Mouse (Mus musculus) erythroblast, embryonic 14.5 days (primary cell): ENCODE data around the gene Ppip5k2. TPM values are rescaled to one million over a fixed set of nuclear protein-coding genes. Genes with fewer than 3 reads are reported as not detected.

ENCODE experiments used
- H3K27me3 ChIP-seq: 2 replicates; pipeline ENCODE4 v1.6.1; 2012; ENCODE audit warnings: inconsistent platforms; ENCODE audit not compliant: control insufficient read depth
- H3K36me3 ChIP-seq: 2 replicates; pipeline ENCODE4 v1.6.1; 2012; ENCODE audit warnings: mild to moderate bottlenecking, inconsistent platforms; ENCODE audit not compliant: control insufficient read depth
- H3K4me1 ChIP-seq: 2 replicates; pipeline ENCODE4 v1.6.1; 2012; ENCODE audit warnings: inconsistent platforms; ENCODE audit not compliant: control insufficient read depth
- H3K4me3 ChIP-seq: replicated peaks from 2 replicates; pipeline ENCODE3; 2012; ENCODE audit warnings: moderate library complexity, mild to moderate bottlenecking, inconsistent platforms
- H3K9me3 ChIP-seq: 2 replicates; pipeline ENCODE4 v1.6.1; 2012; ENCODE audit warnings: low read length, inconsistent platforms, mixed read lengths; ENCODE audit not compliant: control insufficient read depth
- GATA1 ChIP-seq: IDR thresholded peaks from 2 replicates; pipeline ENCODE4 v1.6.1; 2012; ENCODE audit warnings: low read length, inconsistent platforms, mixed read lengths
- TAL1 ChIP-seq: IDR thresholded peaks from 3 replicates; pipeline ENCODE4 v1.6.1; 2012; ENCODE audit warnings: low read length, inconsistent platforms, mixed read lengths
- polyA plus RNA-seq: library from polyadenylated mRNA; stranded (reverse); fragments of >175 nt; gene quantifications from 2 replicates; pipeline ENCODE4 v1.2.3, GENCODE M21; 2012

The Ppip5k2 gene
- polyA plus RNA-seq, 1 experiment = 0.04 TPM

- Histone ChIP-seq H3K27me3 (no peaks in the 10 kb centered on the region), H3K4me3 (no peak overlapping the region), H3K9me3 (no peaks in the 10 kb centered on the region), H3K4me1 (peaks cover 13% of the 10 kb centered on the region), H3K36me3 (peaks cover 36% of the 10 kb centered on the region)
- TF ChIP-seq GATA1 = no peak
- TF ChIP-seq TAL1 = no peak
Measured at GRCm38 (mm10) chr1:97743063-97743462, 27.1 kb downstream of the Ppip5k2 start.

GRCm38 (mm10) chr1:97729339-97729738 lies 40.9 kb downstream of the Ppip5k2 start:
- no peak for TF ChIP-seq GATA1
- no peak for TF ChIP-seq TAL1
- H3K36me3 ChIP-seq = peaks cover 24% of the 10 kb centered on the region
- no peaks in the 10 kb centered on the region for H3K4me1 ChIP-seq
- no peak overlapping the region for H3K4me3 ChIP-seq
- H3K9me3 ChIP-seq = no peaks in the 10 kb centered on the region
- no peaks in the 10 kb centered on the region for H3K27me3 ChIP-seq

- H3K27me3 ChIP-seq = no peaks in the 10 kb centered on the region
- H3K36me3 ChIP-seq = peaks cover 22% of the 10 kb centered on the region
- TF ChIP-seq TAL1 (no peak), GATA1 (no peak)
- H3K4me1 ChIP-seq = no peaks in the 10 kb centered on the region
- H3K4me3 ChIP-seq = no peak overlapping the region
- no peaks in the 10 kb centered on the region for H3K9me3 ChIP-seq
Measured at GRCm38 (mm10) chr1:97726730-97727129, 43.5 kb downstream of the Ppip5k2 start.

DNA sequence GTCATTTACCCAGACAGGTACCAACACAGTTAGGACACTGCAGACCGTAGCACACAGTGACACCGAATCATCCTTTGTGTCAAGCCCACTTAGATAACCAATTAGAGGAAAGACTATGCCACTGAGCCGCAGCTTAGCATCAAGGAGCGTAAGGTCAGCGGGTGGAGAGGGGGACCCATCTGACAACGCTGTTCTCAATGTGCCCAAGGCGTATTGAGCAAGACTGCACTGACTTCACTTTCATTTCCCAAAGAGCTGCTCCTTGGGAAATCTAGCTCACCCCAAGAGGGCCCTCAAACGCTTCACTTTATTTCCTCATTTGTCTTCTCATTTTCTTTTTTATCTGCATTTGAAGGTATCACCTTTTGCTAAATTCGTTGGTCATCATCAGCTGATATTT lies 51.8 kb downstream of the Ppip5k2 start:
- Histone ChIP-seq H3K9me3 (no peaks in the 10 kb centered on the region), H3K4me1 (no peaks in the 10 kb centered on the region), H3K36me3 (peaks cover 37% of the 10 kb centered on the region), H3K4me3 (no peak overlapping the region), H3K27me3 (no peaks in the 10 kb centered on the region)
- no peak for TF ChIP-seq GATA1
- no peak for TF ChIP-seq TAL1

- H3K36me3 ChIP-seq = peaks cover 39% of the 10 kb centered on the region
- TF ChIP-seq TAL1 (no peak), GATA1 (no peak)
Measured at GRCm38 (mm10) chr1:97714334-97714868, 55.8 kb downstream of the Ppip5k2 start.

DNA sequence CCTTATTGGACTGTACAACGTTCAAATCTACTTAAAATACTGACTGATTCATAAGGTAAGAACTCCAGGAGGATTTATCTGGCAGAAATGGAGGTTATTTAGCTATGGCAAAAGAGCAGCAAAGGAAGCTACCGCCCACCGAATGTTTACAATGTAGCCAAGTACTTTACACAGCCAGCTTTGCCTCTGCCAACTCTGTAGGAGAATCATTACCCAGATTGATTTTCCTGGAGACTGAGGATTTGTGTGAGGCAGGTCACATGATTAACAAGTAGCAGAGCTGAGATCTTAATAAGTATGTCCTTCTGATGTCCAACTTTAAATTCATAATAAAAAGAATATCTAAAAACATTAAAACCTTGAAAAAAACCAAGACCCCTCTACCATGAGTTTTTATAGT lies 59.7 kb downstream of the Ppip5k2 start:
- no peaks in the 10 kb centered on the region for H3K4me1 ChIP-seq
- no peak overlapping the region for H3K4me3 ChIP-seq
- no peaks in the 10 kb centered on the region for H3K27me3 ChIP-seq
- TF ChIP-seq GATA1 = no peak
- no peak for TF ChIP-seq TAL1
- H3K9me3 ChIP-seq = no peaks in the 10 kb centered on the region
- H3K36me3 ChIP-seq = peaks cover 40% of the 10 kb centered on the region

More at GRCm38 (mm10) chr1:97714334-97714868, 55.8 kb downstream of the Ppip5k2 start:
- no peak overlapping the region for H3K4me3 ChIP-seq
- no peaks in the 10 kb centered on the region for H3K4me1 ChIP-seq
- no peaks in the 10 kb centered on the region for H3K9me3 ChIP-seq
- no peaks in the 10 kb centered on the region for H3K27me3 ChIP-seq

DNA sequence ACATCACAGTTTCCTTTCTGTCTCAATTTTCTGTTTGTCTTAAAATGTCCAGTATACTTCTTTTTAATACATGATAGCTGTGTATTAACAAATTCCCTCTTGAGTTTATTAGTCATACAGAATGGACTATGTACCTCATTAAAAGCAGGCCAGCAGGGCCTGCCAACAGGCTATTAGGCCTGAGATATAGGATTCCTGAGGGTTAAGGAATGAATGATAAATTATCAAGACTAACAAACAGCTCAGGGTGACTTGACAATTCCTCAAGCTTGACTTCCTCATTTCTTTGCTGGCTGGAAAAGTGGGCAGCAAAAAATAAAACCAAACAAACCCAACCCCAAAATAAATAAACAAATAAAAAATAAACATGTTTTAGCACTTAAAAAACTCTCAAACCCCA lies 64.8 kb downstream of the Ppip5k2 start:
- Histone ChIP-seq H3K27me3 (no peaks in the 10 kb centered on the region), H3K4me1 (no peaks in the 10 kb centered on the region), H3K9me3 (no peaks in the 10 kb centered on the region), H3K4me3 (no peak overlapping the region), H3K36me3 (peaks cover 21% of the 10 kb centered on the region)
- TF ChIP-seq TAL1 = no peak
- no peak for TF ChIP-seq GATA1

GRCm38 (mm10) chr1:97704646-97705045 lies 65.6 kb downstream of the Ppip5k2 start:
- H3K4me3 ChIP-seq = no peak overlapping the region
- TF ChIP-seq TAL1 = no peak
- no peaks in the 10 kb centered on the region for H3K27me3 ChIP-seq
- no peaks in the 10 kb centered on the region for H3K4me1 ChIP-seq
- H3K36me3 ChIP-seq = peaks cover 18% of the 10 kb centered on the region
- H3K9me3 ChIP-seq = no peaks in the 10 kb centered on the region

DNA sequence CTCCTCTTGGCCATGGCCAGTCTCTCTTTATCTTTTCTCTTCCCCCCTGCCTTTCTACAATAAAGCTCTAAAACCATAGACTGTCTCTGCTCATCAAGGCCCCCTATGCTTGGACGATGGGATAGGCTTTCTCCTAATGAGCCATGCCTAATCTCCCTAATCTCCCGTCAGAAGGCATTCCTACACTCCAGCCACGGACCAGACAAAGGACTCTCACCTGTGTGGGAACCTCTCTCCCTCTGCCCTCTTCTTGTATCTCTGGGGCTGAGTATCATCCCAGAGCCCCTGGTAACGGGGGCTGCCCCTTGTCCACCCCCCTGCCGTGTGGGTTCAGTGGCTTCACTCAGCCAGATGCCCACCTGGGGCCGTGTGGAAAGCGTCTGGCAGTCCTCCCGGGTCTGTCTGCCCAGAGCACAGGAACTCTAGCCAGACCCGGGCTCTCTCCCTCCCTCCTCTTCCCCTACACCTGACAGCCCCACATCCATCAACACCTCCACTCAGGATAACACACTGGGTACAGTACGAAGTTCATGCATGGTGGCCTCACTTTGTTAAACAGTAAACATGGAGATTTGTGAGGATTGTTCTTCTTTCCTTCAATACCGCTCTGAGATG lies 71.1 kb downstream of the Ppip5k2 start:
- H3K9me3 ChIP-seq = no peaks in the 10 kb centered on the region
- H3K4me3 ChIP-seq = no peak overlapping the region
- TF ChIP-seq GATA1 = no peak
- no peak for TF ChIP-seq TAL1
- no peaks in the 10 kb centered on the region; the same call in 1 of the 2 replicates for H3K36me3 ChIP-seq
- no peaks in the 10 kb centered on the region for H3K27me3 ChIP-seq
- no peaks in the 10 kb centered on the region for H3K4me1 ChIP-seq

DNA sequence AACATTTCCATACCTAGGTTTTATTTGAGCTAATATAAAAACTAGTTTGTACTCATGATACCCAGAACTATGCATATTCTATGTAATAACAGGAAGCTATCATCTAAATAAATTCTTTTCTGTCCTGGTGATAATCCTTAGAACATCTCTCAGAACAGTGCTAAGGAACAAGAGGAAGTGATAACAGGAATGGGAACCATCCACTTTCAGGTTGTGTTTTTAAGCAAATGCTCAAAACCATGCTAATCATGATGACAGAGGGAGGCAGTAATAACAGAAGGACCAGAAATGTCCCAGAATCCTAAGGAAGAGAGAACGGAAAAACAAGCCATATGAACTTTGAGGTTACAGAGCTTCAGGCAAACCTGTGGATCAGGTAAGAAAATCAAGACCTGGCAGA lies 72.9 kb downstream of the Ppip5k2 start:
- no peaks in the 10 kb centered on the region for H3K27me3 ChIP-seq
- H3K36me3 ChIP-seq = no peaks in the 10 kb centered on the region
- TF ChIP-seq GATA1 (no peak), TAL1 (no peak)
- no peaks in the 10 kb centered on the region for H3K4me1 ChIP-seq
- H3K9me3 ChIP-seq = no peaks in the 10 kb centered on the region
- H3K4me3 ChIP-seq = no peak overlapping the region
